ENCODE assay signal across 10 mouse cellular contexts in the genomic region with DNA sequence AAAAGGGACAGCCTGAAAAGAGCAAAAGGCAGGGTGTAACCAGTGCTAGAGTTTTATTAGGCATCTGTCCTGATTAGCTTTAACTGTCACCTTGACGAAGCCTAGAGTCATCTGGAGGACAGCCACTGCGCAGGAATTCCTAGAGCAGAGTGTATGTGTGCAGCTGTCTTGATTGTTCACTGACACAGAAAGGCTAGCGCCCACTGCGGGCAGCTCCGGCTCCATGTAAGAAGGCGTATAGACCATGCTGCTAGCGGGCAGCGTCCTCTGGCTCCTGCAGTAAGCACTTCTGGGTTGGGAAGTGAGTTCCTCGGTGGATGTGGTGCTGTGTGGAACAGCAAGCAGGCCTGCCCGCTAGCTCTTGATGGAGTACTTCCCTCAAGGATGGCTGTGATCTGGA.
A peak's percentile ranks its signal among the peaks of the same experiment; 100 is the strongest.
DNase-seq lines count a peak whose midpoint lies in the region; ATAC-seq and TF ChIP-seq lines count a peak whose summit lies in the region.
"Had no signal": no experiment of that assay in that cellular context is flagged by ENCODE, and none has a peak within 500 bp of the region (broad histone marks: within the 10 kb centered on the region; RNA-seq: fewer than 3 reads in every experiment).

No protein-coding gene starts in this region.

- H3K9ac ChIP-seq in forebrain, embryonic 12.5 days: no peak overlapping the region
- no peak overlapping the region for H3K9ac ChIP-seq in forebrain, embryonic 15.5 days (replicated peaks)
- H3K9ac ChIP-seq in midbrain, embryonic 14.5 days (replicated peaks; ENCODE audit: low read length): no peak overlapping the region
- H3K9ac ChIP-seq in intestine, postnatal 0 days (ENCODE audit: low read depth, low read length): no peak overlapping the region
- H3K9ac ChIP-seq: lung, embryonic 15.5 days had no signal

- no peak overlapping the region for H3K27ac ChIP-seq in forebrain, embryonic 12.5 days
- no peak overlapping the region for H3K27ac ChIP-seq in forebrain, embryonic 15.5 days (replicated peaks)
- H3K27ac ChIP-seq in midbrain, embryonic 10.5 days (replicated peaks): peak overlapping the region; percentile 67; the same call in 1 of the 2 replicates
- H3K27ac ChIP-seq in midbrain, embryonic 14.5 days (replicated peaks; ENCODE audit: low read depth, low read length): no peak overlapping the region
- H3K27ac ChIP-seq in intestine, postnatal 0 days (ENCODE audit: low read depth, low read length): no peak overlapping the region
- H3K27ac ChIP-seq: lung, embryonic 15.5 days had no signal

- WGBS in forebrain, embryonic 12.5 days: 81% methylated on average over 10 of the region's 10 CpGs
- WGBS in forebrain, embryonic 15.5 days: 76% methylated on average over 10 of the region's 10 CpGs
- 81% methylated on average over 10 of the region's 10 CpGs for WGBS in midbrain, embryonic 10.5 days
- 76% methylated on average over 10 of the region's 10 CpGs for WGBS in midbrain, embryonic 14.5 days
- WGBS in intestine, postnatal 0 days: 65% methylated on average over 10 of the region's 10 CpGs

- H3K9me3 ChIP-seq in forebrain, embryonic 12.5 days: no peaks in the 10 kb centered on the region
- no peaks in the 10 kb centered on the region for H3K9me3 ChIP-seq in forebrain, embryonic 15.5 days
- H3K9me3 ChIP-seq in midbrain, embryonic 10.5 days (replicated peaks): no peaks in the 10 kb centered on the region
- H3K9me3 ChIP-seq in midbrain, embryonic 14.5 days (ENCODE audit: control insufficient read depth, low read length): no peaks in the 10 kb centered on the region
- H3K9me3 ChIP-seq in intestine, postnatal 0 days (ENCODE audit: control insufficient read depth): no peaks in the 10 kb centered on the region
- H3K9me3 ChIP-seq: lung, embryonic 15.5 days had no signal

- H3K36me3 ChIP-seq in forebrain, embryonic 12.5 days (replicated peaks): no peaks in the 10 kb centered on the region
- no peaks in the 10 kb centered on the region for H3K36me3 ChIP-seq in forebrain, embryonic 15.5 days
- 0 out of 2 replicates have a peak, but pooled peaks cover 2% of the 10 kb centered on the region for H3K36me3 ChIP-seq in midbrain, embryonic 10.5 days
- no peaks in the 10 kb centered on the region for H3K36me3 ChIP-seq in midbrain, embryonic 14.5 days (ENCODE audit: control insufficient read depth, insufficient read depth, low read length)
- no peaks in the 10 kb centered on the region for H3K36me3 ChIP-seq in intestine, postnatal 0 days (ENCODE audit: control insufficient read depth, insufficient read depth)
- H3K36me3 ChIP-seq: lung, embryonic 15.5 days had no signal

- 0 out of 2 replicates have a peak, but pooled peaks have one; percentile 21 for ATAC-seq in forebrain, embryonic 12.5 days (ENCODE audit: low FRiP score)
- no peak for ATAC-seq in forebrain, embryonic 15.5 days (replicated peaks)
- no peak for ATAC-seq in midbrain, embryonic 14.5 days (ENCODE audit: low FRiP score, low TSS enrichment)
- ATAC-seq in intestine, postnatal 0 days: no peak

- DNase-seq in midbrain, embryonic 10.5 days (ENCODE audit: low spot score): no peak
- no peak for DNase-seq in midbrain, embryonic 14.5 days
- no peak for DNase-seq in spleen, postnatal 14 days (ENCODE audit: low spot score in 2 of 2)
- no peak for DNase-seq in left cerebral cortex, adult 18-20 months (ENCODE audit: low spot score in 2 of 2)
- DNase-seq in gastrocnemius, postnatal 36 days: no peak
- DNase-seq: layer of hippocampus, adult 9-11 months had no signal

- peaks cover 30% of the 10 kb centered on the region for H3K4me1 ChIP-seq in forebrain, embryonic 12.5 days
- peaks cover 10% of the 10 kb centered on the region for H3K4me1 ChIP-seq in forebrain, embryonic 15.5 days
- H3K4me1 ChIP-seq in midbrain, embryonic 10.5 days: peaks cover 45% of the 10 kb centered on the region
- H3K4me1 ChIP-seq in midbrain, embryonic 14.5 days (ENCODE audit: control insufficient read depth, insufficient read depth, low read length): peaks cover 16% of the 10 kb centered on the region
- H3K4me1 ChIP-seq in intestine, postnatal 0 days (replicated peaks; ENCODE audit: control insufficient read depth, insufficient read depth, low read length): no peaks in the 10 kb centered on the region

- H3K27me3 ChIP-seq in forebrain, embryonic 12.5 days: no peaks in the 10 kb centered on the region
- no peaks in the 10 kb centered on the region for H3K27me3 ChIP-seq in forebrain, embryonic 15.5 days
- no peaks in the 10 kb centered on the region for H3K27me3 ChIP-seq in midbrain, embryonic 10.5 days (ENCODE audit: low read depth, poor library complexity, severe bottlenecking)
- no peaks in the 10 kb centered on the region for H3K27me3 ChIP-seq in midbrain, embryonic 14.5 days (ENCODE audit: control insufficient read depth, insufficient read depth, low read length)
- H3K27me3 ChIP-seq in intestine, postnatal 0 days (replicated peaks; ENCODE audit: control insufficient read depth, insufficient read depth, low read length): no peaks in the 10 kb centered on the region
- H3K27me3 ChIP-seq: lung, embryonic 15.5 days had no signal

- peak; percentile 40 for TF ChIP-seq CTCF in intestine, postnatal 0 days (IDR thresholded peaks at IDR 0.05; ENCODE audit: low read depth)

- H3K4me3 ChIP-seq in forebrain, embryonic 12.5 days (replicated peaks): no peak overlapping the region
- no peak overlapping the region for H3K4me3 ChIP-seq in forebrain, embryonic 15.5 days
- no peak overlapping the region for H3K4me3 ChIP-seq in midbrain, embryonic 10.5 days
- no peak overlapping the region for H3K4me3 ChIP-seq in midbrain, embryonic 14.5 days (replicated peaks; ENCODE audit: low read depth, low read length)
- H3K4me3 ChIP-seq in intestine, postnatal 0 days (ENCODE audit: low read depth, low read length): no peak overlapping the region
- H3K4me3 ChIP-seq: lung, embryonic 15.5 days had no signal

- H3K4me2 ChIP-seq in forebrain, embryonic 12.5 days: no peak overlapping the region
- no peak overlapping the region for H3K4me2 ChIP-seq in forebrain, embryonic 15.5 days (replicated peaks)
- H3K4me2 ChIP-seq in midbrain, embryonic 14.5 days (ENCODE audit: low read length): no peak overlapping the region
- H3K4me2 ChIP-seq in intestine, postnatal 0 days (replicated peaks; ENCODE audit: low read depth): no peak overlapping the region
- H3K4me2 ChIP-seq: lung, embryonic 15.5 days had no signal

- intact Hi-C loops in gastrocnemius, postnatal 36 days (cut with DNase I): no loop called here
